Comparison of ENCODE assay signal across 28 mouse cellular contexts in the genomic region with DNA sequence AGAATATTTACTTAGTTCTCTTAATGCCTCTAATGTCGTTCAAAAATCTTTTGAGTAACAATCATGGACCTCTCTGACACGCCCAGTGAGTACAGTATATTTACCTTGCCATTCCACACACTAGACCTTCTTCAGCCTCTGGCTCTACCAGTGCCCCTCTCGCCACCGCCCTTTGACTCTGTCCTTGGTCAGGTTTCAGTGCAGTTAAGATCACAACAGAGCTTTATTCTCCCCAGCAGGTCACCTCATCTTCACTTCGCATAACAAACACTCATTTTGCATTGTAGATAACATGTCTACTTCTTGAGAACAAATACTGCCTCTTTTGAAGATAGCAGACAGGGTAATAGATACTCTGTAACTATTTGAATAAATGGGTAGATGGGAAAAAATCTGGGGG. TPM values are rescaled to one million over a fixed set of nuclear protein-coding genes. Genes with fewer than 3 reads are reported as not detected.
DNase-seq lines count a peak whose midpoint lies in the region; ATAC-seq lines count a peak whose summit lies in the region.
"Had no signal": no experiment of that assay in that cellular context is flagged by ENCODE, and none has a peak within 500 bp of the region (broad histone marks: within the 10 kb centered on the region; RNA-seq: fewer than 3 reads in every experiment).

No protein-coding gene starts in this region.

- H3K36me3 ChIP-seq in lung, embryonic 16.5 days (ENCODE audit: control insufficient read depth, insufficient read depth, low read length) = no peaks in the 10 kb centered on the region
- H3K36me3 ChIP-seq in midbrain, embryonic 14.5 days (ENCODE audit: control insufficient read depth, insufficient read depth, low read length) = no peaks in the 10 kb centered on the region
- H3K36me3 ChIP-seq: embryonic facial prominence, embryonic 13.5 days; embryonic facial prominence, embryonic 15.5 days; forebrain, embryonic 10.5 days; forebrain, embryonic 12.5 days; G1E had no signal

- no peaks in the 10 kb centered on the region for H3K4me1 ChIP-seq in lung, embryonic 16.5 days (replicated peaks; ENCODE audit: control insufficient read depth, insufficient read depth, low read length)
- H3K4me1 ChIP-seq in midbrain, embryonic 14.5 days (ENCODE audit: control insufficient read depth, insufficient read depth, low read length) = no peaks in the 10 kb centered on the region
- H3K4me1 ChIP-seq: embryonic facial prominence, embryonic 15.5 days; forebrain, embryonic 12.5 days had no signal

- no peak overlapping the region for H3K9ac ChIP-seq in lung, embryonic 16.5 days (ENCODE audit: low read length)
- no peak overlapping the region for H3K9ac ChIP-seq in midbrain, embryonic 14.5 days (replicated peaks; ENCODE audit: low read length)
- H3K9ac ChIP-seq: embryonic facial prominence, embryonic 13.5 days; embryonic facial prominence, embryonic 15.5 days; forebrain, embryonic 12.5 days had no signal

- H3K9me3 ChIP-seq in lung, embryonic 16.5 days (ENCODE audit: control insufficient read depth, low read length) = no peaks in the 10 kb centered on the region
- H3K9me3 ChIP-seq in midbrain, embryonic 14.5 days (ENCODE audit: control insufficient read depth, low read length) = no peaks in the 10 kb centered on the region
- H3K9me3 ChIP-seq: embryonic facial prominence, embryonic 13.5 days; embryonic facial prominence, embryonic 15.5 days; forebrain, embryonic 10.5 days; forebrain, embryonic 12.5 days; G1E had no signal

- no peak overlapping the region for H3K4me3 ChIP-seq in lung, embryonic 16.5 days (ENCODE audit: low read length)
- H3K4me3 ChIP-seq in midbrain, embryonic 14.5 days (replicated peaks; ENCODE audit: low read depth, low read length) = no peak overlapping the region
- H3K4me3 ChIP-seq: embryonic facial prominence, embryonic 13.5 days; embryonic facial prominence, embryonic 15.5 days; erythroblast, embryonic 14.5 days; forebrain, embryonic 10.5 days; forebrain, embryonic 12.5 days had no signal

- DNase-seq in lung, postnatal 25 days (ENCODE audit: low spot score) = no peak
- DNase-seq in testis, postnatal 14 days (ENCODE audit: low spot score) = peak; percentile 22
- DNase-seq in testis, postnatal 10 days (ENCODE audit: low spot score) = no peak
- DNase-seq in R1 (ENCODE audit: low read depth, low spot score) = peak; percentile 81
- DNase-seq in right cerebral cortex, postnatal 4 days = no peak
- no peak for DNase-seq in midbrain, embryonic 14.5 days
- DNase-seq: adrenal gland, adult 8-10 months; adrenal gland, postnatal 14 days; adrenal gland, postnatal 36 days; B cell, adult 2 months; cerebellum, adult 11-12 months; cerebellum, adult 2 months; cerebellum, adult 9-10 months; cerebellum, postnatal 10 days; cerebellum, postnatal 25 days had no signal

- 39% methylated on average over 5 of the region's 5 CpGs for WGBS in lung, embryonic 16.5 days
- 40% methylated on average over 5 of the region's 5 CpGs for WGBS in midbrain, embryonic 14.5 days

- no peak overlapping the region for H3K4me2 ChIP-seq in lung, embryonic 16.5 days (ENCODE audit: low read depth, low read length)
- H3K4me2 ChIP-seq in midbrain, embryonic 14.5 days (ENCODE audit: low read length) = no peak overlapping the region
- H3K4me2 ChIP-seq: embryonic facial prominence, embryonic 13.5 days; embryonic facial prominence, embryonic 15.5 days; forebrain, embryonic 12.5 days had no signal

- peaks cover 2% of the 10 kb centered on the region for H3K27me3 ChIP-seq in lung, embryonic 16.5 days (ENCODE audit: control insufficient read depth, insufficient read depth, low read depth, low read length)
- no peaks in the 10 kb centered on the region for H3K27me3 ChIP-seq in midbrain, embryonic 14.5 days (ENCODE audit: control insufficient read depth, insufficient read depth, low read length)
- H3K27me3 ChIP-seq: CH12.LX had no signal

- H3K27ac ChIP-seq in lung, embryonic 16.5 days (ENCODE audit: low read length) = peak overlapping the region; percentile 46; the same call in 1 of the 2 replicates
- no peak overlapping the region for H3K27ac ChIP-seq in midbrain, embryonic 14.5 days (replicated peaks; ENCODE audit: low read depth, low read length)
- H3K27ac ChIP-seq: embryonic facial prominence, embryonic 13.5 days; embryonic facial prominence, embryonic 15.5 days; forebrain, embryonic 10.5 days; forebrain, embryonic 12.5 days had no signal

- ATAC-seq in lung, embryonic 16.5 days (ENCODE audit: low read depth) = no peak
- no peak for ATAC-seq in midbrain, embryonic 14.5 days (ENCODE audit: low FRiP score, low TSS enrichment)
- ATAC-seq: activated CD4-positive, CD25-positive, alpha-beta regulatory T cell, adult 4 months; CD4-positive, CD25-positive, alpha-beta regulatory T cell, adult 4 months; forebrain, embryonic 14.5 days; forebrain, embryonic 16.5 days; Patski had no signal

RNA-seq across cellular contexts. Expression of a gene that starts 3.9 kb away (rescaled TPM):
- 48.1 and 50.4 TPM in 2 replicates for polyA plus RNA-seq in lung, embryonic 16.5 days (2015; fragmentation: Nextera tagmentation; extraction: Ambion mirVana)
- 25.0 and 35.3 TPM in 2 replicates for polyA plus RNA-seq in midbrain, embryonic 14.5 days (2014; fragmentation: Nextera tagmentation; extraction: Ambion mirVana)

Comparison
In these comparisons a context has a peak if more than half of its experiments do, and no peak if none do; other contexts are left out.
1. DNase-seq: peak in testis, postnatal 14 days (single experiment) and R1 (single experiment); none in lung, postnatal 25 days (single experiment), testis, postnatal 10 days (single experiment), right cerebral cortex, postnatal 4 days (single experiment) and midbrain, embryonic 14.5 days (single experiment).